Mouse (Mus musculus) hindbrain, embryonic 11.5 days (tissue): Measurements from ENCODE around the gene Inpp5f. TPM values are rescaled to one million over a fixed set of nuclear protein-coding genes. Genes with fewer than 3 reads are reported as not detected.
"Not testable (repeated sequence)": the region's sequence is repeated elsewhere in the genome, so short reads cannot be mapped to it uniquely, and the experiment has no call there.

ENCODE experiments used
- ATAC-seq: fragments of 200-750 bp; cut with Nextera tagmentation; 2 replicates; pipeline ENCODE4 v1.8.0; 2017; ENCODE audit warnings: mild to moderate bottlenecking, moderate TSS enrichment, moderate library complexity; ENCODE audit not compliant: low FRiP score
- DNase-seq: peaks from one replicate; pipeline ENCODE4 v3.0.0-alpha.2; 2015; ENCODE audit warnings: low spot score
- H3K27ac ChIP-seq: fragments of 300-500 bp; sonication (generic); 2 replicates; pipeline ENCODE4 v1.5.1; 2014; ENCODE audit warnings: mild to moderate bottlenecking, low read depth, low read length
- H3K27me3 ChIP-seq: fragments of 300-500 bp; sonication (generic); 2 replicates; pipeline ENCODE4 v1.6.1; 2014; ENCODE audit warnings: mild to moderate bottlenecking, low read length, moderate library complexity, mixed read lengths; ENCODE audit not compliant: control insufficient read depth, insufficient read depth
- H3K36me3 ChIP-seq: fragments of 300-500 bp; sonication (generic); 2 replicates; pipeline ENCODE4 v1.6.1; 2014; ENCODE audit warnings: mild to moderate bottlenecking, low read length, moderate library complexity, mixed read lengths; ENCODE audit not compliant: control insufficient read depth, insufficient read depth
- H3K4me1 ChIP-seq: fragments of 300-500 bp; sonication (generic); replicated peaks from 2 replicates; pipeline ENCODE4 v1.6.1; 2014; ENCODE audit warnings: low read length, mixed read lengths; ENCODE audit not compliant: control insufficient read depth, insufficient read depth
- H3K4me2 ChIP-seq: fragments of 300-500 bp; sonication (generic); replicated peaks from 2 replicates; pipeline ENCODE4 v1.6.1; 2014; ENCODE audit warnings: mild to moderate bottlenecking, low read depth, low read length
- H3K4me3 ChIP-seq: fragments of 300-500 bp; sonication (generic); 2 replicates; pipeline ENCODE4 v1.5.1; 2014; ENCODE audit warnings: low read depth, low read length
- H3K9ac ChIP-seq: fragments of 300-500 bp; sonication (generic); 2 replicates; pipeline ENCODE4 v1.6.1; 2014; ENCODE audit warnings: low read depth, low read length
- H3K9me3 ChIP-seq: fragments of 300-500 bp; sonication (generic); 2 replicates; pipeline ENCODE4 v1.6.1; 2016; ENCODE audit warnings: low read length; ENCODE audit not compliant: control insufficient read depth
- WGBS: fragments of 180-500 bp; shearing (Covaris S2); extraction: QIAGEN DNeasy Blood & Tissue Kit; methylation state at CpG from one replicate; pipeline ENCODE4 v1.1.7; 2014; 5-methylcytosine and 5-hydroxymethylcytosine counted together
- polyA plus RNA-seq: library from polyadenylated mRNA; unstranded; fragments of >200 nt; fragmentation: Nextera tagmentation; extraction: Ambion mirVana; gene quantifications from 2 replicates; pipeline ENCODE4 v1.2.1, GENCODE M21; 2014

The Inpp5f gene
- polyA plus RNA-seq, 1 experiment from 2014 or later = 134 TPM

DNA sequence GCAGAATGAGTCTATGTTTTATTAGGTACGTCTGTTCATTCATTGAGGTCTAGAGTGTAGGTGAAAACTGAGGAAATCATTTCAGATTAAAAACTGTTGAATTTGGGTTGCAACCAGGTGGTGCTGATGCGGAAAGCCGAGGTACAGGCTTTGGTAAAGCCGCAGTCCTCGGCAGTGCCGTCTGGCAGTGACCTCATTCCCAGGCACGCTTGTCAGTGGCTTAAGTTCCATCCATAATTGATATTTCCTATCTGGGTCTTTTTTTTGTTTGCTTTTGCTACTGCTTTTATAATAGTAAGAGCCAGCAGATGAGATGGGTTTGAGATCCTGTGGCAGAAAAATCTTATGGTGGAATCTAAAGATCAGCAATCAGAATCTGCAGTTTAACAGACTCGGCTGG is 78.2 kb downstream of the Inpp5f start:
- no peak for ATAC-seq
- 72% methylated on average over 8 of the region's 8 CpGs for WGBS
- Histone ChIP-seq H3K27me3 (no peaks in the 10 kb centered on the region), H3K36me3 (peaks cover 10% of the 10 kb centered on the region; the same call in 1 of the 2 replicates), H3K27ac (peak overlapping the region; percentile 59), H3K4me2 (peak overlapping the region; percentile 51), H3K4me3 (peak overlapping the region; percentile 43), H3K9me3 (no peaks in the 10 kb centered on the region), H3K9ac (peak overlapping the region; percentile 44; the same call in 1 of the 2 replicates), H3K4me1 (no peaks in the 10 kb centered on the region)
- no peak for DNase-seq

DNA sequence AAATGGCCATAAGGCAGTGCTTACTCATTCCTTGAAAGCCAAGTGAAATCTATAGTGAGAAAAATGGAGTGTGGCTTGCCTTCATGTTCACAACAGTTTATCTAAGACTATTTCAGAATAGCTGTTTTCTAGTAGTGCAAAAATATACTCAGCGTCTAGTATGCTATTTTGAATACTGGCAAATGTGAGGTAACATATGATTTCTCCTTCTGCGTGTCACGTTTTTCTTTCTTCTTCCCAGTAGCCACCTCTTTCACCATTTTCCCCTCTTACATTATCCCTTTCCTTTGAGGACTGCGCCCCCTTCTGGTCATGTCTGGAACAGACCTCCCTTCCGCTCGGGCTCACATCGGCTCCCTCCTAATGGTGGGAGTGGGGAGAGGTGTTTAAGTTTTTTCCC is 78.9 kb downstream of the Inpp5f start:
- peak overlapping the region; percentile 55; the same call in 1 of the 2 replicates for H3K9ac ChIP-seq
- H3K27ac ChIP-seq = peak overlapping the region; percentile 85; the same call in 1 of the 2 replicates
- H3K9me3 ChIP-seq = no peaks in the 10 kb centered on the region
- peak overlapping the region; percentile 43 for H3K4me3 ChIP-seq
- no peaks in the 10 kb centered on the region for H3K27me3 ChIP-seq
- H3K36me3 ChIP-seq = peaks cover 13% of the 10 kb centered on the region; the same call in 1 of the 2 replicates
- WGBS = 11% methylated on average over 7 of the region's 7 CpGs
- H3K4me2 ChIP-seq = peak overlapping the region; percentile 33
- peak; percentile 97 for DNase-seq
- ATAC-seq = peak; percentile 80; the same call in 1 of the 2 replicates
- H3K4me1 ChIP-seq = no peaks in the 10 kb centered on the region

DNA sequence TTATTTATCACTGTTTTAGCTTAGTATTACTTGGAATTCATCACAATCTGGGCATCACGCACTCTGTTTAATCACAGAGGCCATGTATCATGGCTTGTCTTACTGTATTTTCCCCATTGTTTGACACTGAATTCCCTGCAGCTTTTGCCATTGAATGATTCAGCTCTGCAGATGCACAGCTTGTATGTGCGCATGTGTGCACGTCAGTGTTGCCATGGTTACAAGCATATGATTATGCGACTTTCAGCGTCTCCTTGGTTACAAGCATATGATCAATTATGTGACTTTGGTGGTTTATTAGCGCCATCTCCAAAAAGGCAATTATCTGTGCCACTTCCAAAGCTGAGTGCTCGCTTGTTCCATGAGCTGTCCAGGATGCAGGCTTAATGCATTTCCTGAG is 79.7 kb downstream of the Inpp5f start:
- H3K9ac ChIP-seq = peak overlapping the region; percentile 55; the same call in 1 of the 2 replicates
- H3K9me3 ChIP-seq = no peaks in the 10 kb centered on the region
- DNase-seq (peak; percentile 77), ATAC-seq (peak; percentile 59)
- 47% methylated on average over 7 of the region's 7 CpGs for WGBS
- H3K4me2 ChIP-seq = peak overlapping the region; percentile 33
- H3K4me3 ChIP-seq = peak overlapping the region; percentile 32
- peaks cover 13% of the 10 kb centered on the region; the same call in 1 of the 2 replicates for H3K36me3 ChIP-seq
- no peaks in the 10 kb centered on the region for H3K4me1 ChIP-seq
- peak overlapping the region; percentile 85 for H3K27ac ChIP-seq
- H3K27me3 ChIP-seq = no peaks in the 10 kb centered on the region

DNA sequence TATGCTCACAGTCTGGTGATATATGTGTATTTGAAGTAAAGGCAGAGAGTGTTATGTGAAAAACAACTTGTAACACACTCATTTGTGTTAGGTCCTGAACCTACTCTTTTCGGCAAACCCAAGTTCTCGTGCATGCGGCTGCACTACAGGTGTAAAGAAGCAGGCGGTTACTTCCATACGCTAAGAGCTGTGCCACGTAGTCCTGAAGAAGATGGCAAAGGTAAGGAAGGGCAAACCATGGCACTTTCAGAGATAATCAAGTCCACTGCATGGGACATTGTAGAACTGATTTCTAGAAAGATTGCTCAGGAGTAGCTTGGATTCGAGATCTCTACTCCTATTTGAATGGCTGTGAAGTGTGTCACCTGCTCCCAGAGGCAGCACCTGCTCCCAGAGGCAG is 81.0 kb downstream of the Inpp5f start:
- WGBS = 93% methylated on average over 7 of the region's 7 CpGs
- Histone ChIP-seq H3K27ac (no peak overlapping the region), H3K9ac (no peak overlapping the region), H3K4me3 (no peak overlapping the region), H3K36me3 (peaks cover 13% of the 10 kb centered on the region; the same call in 1 of the 2 replicates), H3K4me1 (no peaks in the 10 kb centered on the region), H3K27me3 (no peaks in the 10 kb centered on the region), H3K4me2 (no peak overlapping the region), H3K9me3 (no peaks in the 10 kb centered on the region)
- DNase-seq (no peak), ATAC-seq (no peak)

DNA sequence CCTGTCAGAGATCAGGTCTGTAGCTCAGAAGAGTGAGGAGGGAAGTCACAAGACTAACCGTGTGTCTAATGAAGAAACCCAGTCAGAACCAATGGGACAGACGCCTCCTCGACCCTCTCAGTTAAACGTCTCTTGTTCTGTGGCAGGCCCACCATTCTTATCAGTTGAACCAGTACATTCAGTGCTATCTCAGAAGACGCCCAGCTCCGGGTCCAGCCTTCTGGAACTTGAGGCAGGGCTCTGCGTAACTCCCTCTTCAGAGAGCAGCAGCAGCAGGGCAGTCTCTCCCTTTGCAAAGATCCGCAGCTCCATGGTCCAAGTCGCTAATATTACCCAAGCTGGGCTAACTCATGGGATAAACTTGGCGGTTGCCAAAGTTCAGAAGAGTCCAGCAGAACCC is 83.7 kb downstream of the Inpp5f start:
- DNase-seq (no peak), ATAC-seq (no peak)
- Histone ChIP-seq H3K4me1 (no peaks in the 10 kb centered on the region), H3K27me3 (no peaks in the 10 kb centered on the region), H3K36me3 (0 out of 2 replicates have a peak, but pooled peaks cover 9% of the 10 kb centered on the region), H3K4me2 (no peak overlapping the region), H3K27ac (no peak overlapping the region), H3K9ac (no peak overlapping the region), H3K9me3 (no peaks in the 10 kb centered on the region), H3K4me3 (no peak overlapping the region)
- 91% methylated on average over 10 of the region's 10 CpGs for WGBS

DNA sequence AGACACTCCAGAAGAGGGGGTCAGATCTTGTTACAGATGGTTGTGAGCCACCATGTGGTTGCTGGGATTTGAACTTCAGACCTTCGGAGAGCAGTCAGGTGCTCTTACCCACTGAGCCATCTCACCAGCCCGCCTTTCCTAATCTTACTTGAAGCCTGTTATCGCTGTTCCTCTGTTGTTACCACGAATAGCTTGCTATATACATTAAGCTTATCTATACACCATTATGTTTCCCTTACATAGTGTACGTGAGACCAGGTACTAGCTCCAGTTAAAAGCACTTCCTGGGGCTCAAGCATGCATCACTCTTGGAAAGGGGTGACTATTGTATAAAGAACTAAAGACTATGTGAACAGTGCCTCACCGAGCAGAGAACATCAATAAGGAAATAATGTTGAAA is 88.8 kb downstream of the Inpp5f start:
- 94% methylated on average over 6 of the region's 6 CpGs for whole genome bisulfite sequencing
- ATAC-seq, H3K9ac ChIP-seq, H3K27me3 ChIP-seq, H3K9me3 ChIP-seq, H3K27ac ChIP-seq, H3K36me3 ChIP-seq, H3K4me2 ChIP-seq, H3K4me1 ChIP-seq, H3K4me3 ChIP-seq, DNase-seq: not testable (repeated sequence)

DNA sequence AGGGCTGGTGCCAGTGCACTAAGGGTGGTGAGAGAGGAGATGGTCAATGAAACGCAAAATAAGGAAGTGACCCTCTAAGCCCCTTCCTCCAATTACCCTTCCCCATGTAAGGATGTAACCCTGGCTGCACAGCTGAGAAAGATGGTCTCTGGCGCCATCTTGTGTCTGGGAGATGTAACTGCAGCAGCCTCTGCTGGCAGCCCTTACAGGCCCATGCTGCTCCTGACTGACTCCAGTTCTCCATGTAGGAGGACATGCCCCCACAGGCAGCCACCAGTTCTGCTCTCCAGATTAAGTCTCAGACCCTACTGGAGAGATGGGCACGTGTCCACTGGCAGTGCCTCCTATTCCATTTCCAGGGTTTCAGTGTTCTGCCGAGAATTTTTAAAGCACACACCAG is 94.6 kb downstream of the Inpp5f start:
- Histone ChIP-seq H3K36me3 (peaks cover 14% of the 10 kb centered on the region), H3K27ac (no peak overlapping the region), H3K4me2 (no peak overlapping the region), H3K4me1 (no peaks in the 10 kb centered on the region), H3K9me3 (no peaks in the 10 kb centered on the region), H3K4me3 (no peak overlapping the region), H3K9ac (no peak overlapping the region), H3K27me3 (no peaks in the 10 kb centered on the region)
- 30% methylated on average over 4 of the region's 4 CpGs for WGBS
- ATAC-seq (peak; percentile 60), DNase-seq (peak; percentile 86)

DNA sequence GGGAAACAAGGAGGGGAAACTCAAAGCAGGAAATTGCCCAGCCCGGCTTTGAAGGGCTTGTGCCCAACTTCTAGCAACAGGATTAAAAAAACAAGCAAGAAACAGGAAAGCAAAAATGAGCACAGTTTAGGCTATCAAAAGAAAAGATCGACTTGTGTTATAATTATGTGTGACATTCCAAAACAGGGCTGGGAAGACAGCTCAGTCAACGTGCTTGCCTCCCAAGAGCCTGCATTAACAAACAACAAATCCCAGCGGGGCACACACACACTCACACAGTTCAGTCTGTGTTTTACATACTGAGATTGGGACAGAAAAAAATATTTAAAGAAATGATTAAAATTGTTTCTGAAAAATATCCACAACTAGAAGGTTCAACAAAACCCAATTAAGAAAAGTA is 106.9 kb downstream of the Inpp5f start:
- Histone ChIP-seq H3K4me1 (no peaks in the 10 kb centered on the region), H3K27me3 (no peaks in the 10 kb centered on the region), H3K9me3 (no peaks in the 10 kb centered on the region), H3K36me3 (0 out of 2 replicates have a peak, but pooled peaks cover 4% of the 10 kb centered on the region), H3K9ac (no peak overlapping the region), H3K4me3 (no peak overlapping the region), H3K27ac (no peak overlapping the region), H3K4me2 (no peak overlapping the region)
- 77% methylated on average over 4 of the region's 4 CpGs for WGBS
- ATAC-seq (no peak), DNase-seq (no peak)

DNA sequence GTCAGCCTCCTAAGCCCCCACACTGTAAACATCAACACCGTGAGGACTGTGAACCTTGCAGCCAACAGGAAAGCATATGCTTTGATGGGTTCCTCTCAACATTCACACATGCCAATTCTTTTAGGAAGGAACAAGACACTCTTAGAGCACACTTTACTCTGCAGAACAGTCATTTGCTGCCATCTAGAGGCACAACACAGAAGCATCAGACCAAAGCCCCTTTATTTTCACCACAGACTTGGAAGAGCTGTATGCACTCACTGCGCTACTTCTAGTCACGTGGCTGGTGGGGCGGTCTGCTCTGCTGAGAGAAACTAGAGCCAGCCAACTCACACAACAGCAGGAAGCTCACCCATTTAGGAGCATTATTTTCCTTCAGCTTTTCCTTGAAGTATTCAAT is 113.6 kb downstream of the Inpp5f start:
- peak; percentile 65 for DNase-seq
- no peak overlapping the region for H3K27ac ChIP-seq
- 50% methylated on average over 4 of the region's 4 CpGs for WGBS
- H3K4me2 ChIP-seq = no peak overlapping the region
- no peak for ATAC-seq
- H3K36me3 ChIP-seq = 0 out of 2 replicates have a peak, but pooled peaks cover 2% of the 10 kb centered on the region
- no peaks in the 10 kb centered on the region for H3K4me1 ChIP-seq
- no peak overlapping the region for H3K4me3 ChIP-seq
- H3K9me3 ChIP-seq = no peaks in the 10 kb centered on the region
- H3K9ac ChIP-seq = no peak overlapping the region
- no peaks in the 10 kb centered on the region for H3K27me3 ChIP-seq
